Mouse (Mus musculus) megakaryocyte, adult 5-6 weeks (primary cell): ENCODE measurements around the gene Urad. TPM values are rescaled to one million over a fixed set of nuclear protein-coding genes. Genes with fewer than 3 reads are reported as not detected.
A peak's percentile ranks its signal among the peaks of the same experiment; 100 is the strongest.

Experiments
- ATAC-seq: 2 replicates; pipeline ENCODE4 v1.8.0; 2016; ENCODE audit warnings: mild to moderate bottlenecking, inconsistent platforms; ENCODE audit not compliant: poor library complexity, severe bottlenecking
- total RNA-seq, 2 experiments: library from RNA; stranded (forward) in 1 of 2; stranded (reverse) in 1 of 2; fragments of 153-499, 151-499 nt in 1 of 2; fragments of 221-1000, 200-1000 nt in 1 of 2; gene quantifications; 2 replicates each; pipeline versions ENCODE4 v1.2.3 to v1.2.4; 2015 to 2017

Gene Urad
- total RNA-seq, 2 experiments from 2014 or later, result not detected

- ATAC-seq, result no peak
These were observed 20.5 kb downstream of the Urad start for GRCm38 (mm10) chr5:147301781-147302070.

GRCm38 (mm10) chr5:147300917-147301780 is 21.1 kb downstream of the Urad start:
- no peak for ATAC-seq

GRCm38 (mm10) chr5:147300001-147300363 is 22.3 kb downstream of the Urad start:
- ATAC-seq, result no peak

- ATAC-seq, result peak; percentile 64; the same call in 1 of the 2 replicates
These were observed 22.8 kb downstream of the Urad start for GRCm38 (mm10) chr5:147299255-147300000.

GRCm38 (mm10) chr5:147297249-147297648 is 25.0 kb downstream of the Urad start:
- ATAC-seq, result no peak

- ATAC-seq, result no peak
These were observed 28.1 kb downstream of the Urad start for GRCm38 (mm10) chr5:147294121-147294520.

GRCm38 (mm10) chr5:147293127-147293910 is 28.9 kb downstream of the Urad start:
- ATAC-seq, result peak; percentile 94

DNA sequence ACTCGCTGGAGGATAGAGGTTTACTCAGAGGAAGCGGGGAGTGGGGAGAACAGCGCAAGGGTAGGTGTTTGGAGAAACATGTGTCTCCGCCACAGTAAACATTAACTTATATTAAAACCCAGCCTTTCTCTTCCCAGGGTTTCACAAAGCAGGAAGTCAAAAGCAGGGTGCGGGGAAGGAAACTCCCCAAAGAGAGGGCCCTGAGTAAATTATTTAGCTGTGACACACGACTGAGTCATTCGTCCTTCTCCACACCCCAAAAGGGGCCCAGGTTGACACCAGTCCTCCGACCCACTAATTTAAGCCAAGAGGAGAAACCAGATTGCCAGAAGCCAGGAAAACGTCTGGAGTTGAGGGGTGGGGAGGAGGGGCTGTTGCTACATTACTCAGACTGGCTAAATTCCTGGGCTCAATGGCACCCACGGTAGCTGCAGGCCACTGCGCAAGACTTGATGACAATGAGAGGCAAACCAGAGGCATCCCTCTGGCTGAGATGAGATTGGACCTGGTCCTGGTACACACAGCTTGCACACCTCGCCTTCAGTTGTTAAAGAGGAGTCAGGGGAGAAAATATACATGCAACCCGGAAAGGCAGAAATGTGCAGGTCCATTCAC is 29.6 kb downstream of the Urad start:
- no peak for ATAC-seq

DNA sequence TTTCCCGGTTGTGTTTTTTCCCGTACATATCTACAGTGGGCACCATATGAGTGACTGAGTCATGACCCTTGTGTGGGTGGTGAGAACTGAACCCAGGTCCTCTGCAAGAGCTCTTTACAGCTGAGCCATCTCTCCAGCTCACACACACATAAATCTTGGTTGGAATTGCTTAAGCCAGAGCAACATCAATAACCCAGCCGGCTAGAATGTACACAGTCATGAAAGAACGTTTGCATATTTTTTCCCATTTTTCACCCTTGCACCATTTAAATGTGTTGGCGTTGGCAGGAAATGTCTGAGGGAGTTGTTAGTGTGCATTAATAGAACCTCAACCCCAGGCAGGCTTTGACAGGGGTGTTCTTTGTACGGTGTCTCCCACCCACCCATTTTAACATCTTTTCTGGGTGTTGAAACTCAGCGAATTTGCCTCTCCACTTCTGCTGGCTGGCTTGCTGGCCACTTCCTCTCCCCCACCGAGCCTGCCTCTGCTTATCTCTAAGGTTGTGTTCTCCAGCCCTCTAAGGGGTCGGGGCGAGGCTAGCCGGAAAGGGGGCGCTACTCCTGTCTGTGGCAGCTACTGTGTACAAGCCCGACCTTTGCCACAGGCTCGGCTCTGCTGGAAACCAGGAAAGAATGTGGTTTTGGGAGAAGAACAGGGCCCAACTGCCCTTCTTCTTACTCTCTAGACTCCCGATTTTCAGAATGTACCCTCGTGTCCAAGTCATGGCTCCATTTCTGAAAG is 30.3 kb downstream of the Urad start:
- no peak for ATAC-seq

DNA sequence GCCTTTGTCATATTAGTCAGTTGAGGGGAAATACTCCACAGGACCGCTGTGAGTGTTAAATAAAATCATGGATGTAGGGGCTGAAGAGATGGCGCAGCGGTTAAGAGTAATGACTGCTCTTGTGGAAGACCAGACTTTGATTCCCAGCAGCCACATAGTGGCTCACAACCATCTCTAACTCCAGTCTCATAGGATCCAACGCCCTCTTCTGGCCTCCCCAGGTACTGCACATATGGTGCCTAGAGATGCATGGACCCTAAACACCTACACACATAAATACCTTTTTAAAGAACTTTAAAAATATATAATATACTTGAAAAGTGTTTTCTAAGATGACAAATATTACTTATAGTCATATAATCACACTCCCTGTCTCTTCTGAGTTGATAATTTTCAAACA is 37.9 kb downstream of the Urad start:
- no peak for ATAC-seq

DNA sequence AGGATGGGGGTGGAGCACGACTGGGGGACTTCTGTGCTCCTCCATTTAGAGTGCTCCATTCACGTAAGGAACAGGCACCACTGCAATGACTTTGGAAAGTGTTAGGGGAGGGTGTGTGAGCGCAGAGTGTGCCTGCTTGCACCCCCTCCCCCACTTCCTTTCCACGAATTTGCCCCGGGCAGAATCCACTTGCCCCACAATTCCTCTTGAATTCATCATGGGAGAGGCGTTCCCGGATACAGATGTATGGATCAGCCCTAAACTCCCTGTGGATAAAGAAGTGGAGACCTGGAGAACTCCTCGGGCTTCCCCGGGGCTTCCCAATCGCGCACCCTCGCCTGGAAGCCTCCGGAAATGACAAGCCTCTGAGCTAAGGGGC is 44.7 kb downstream of the Urad start:
- ATAC-seq, result no peak

- no peak for ATAC-seq
These were observed 45.3 kb downstream of the Urad start for GRCm38 (mm10) chr5:147276701-147277546.

GRCm38 (mm10) chr5:147275761-147276160 is 46.5 kb downstream of the Urad start:
- ATAC-seq, result no peak

DNA sequence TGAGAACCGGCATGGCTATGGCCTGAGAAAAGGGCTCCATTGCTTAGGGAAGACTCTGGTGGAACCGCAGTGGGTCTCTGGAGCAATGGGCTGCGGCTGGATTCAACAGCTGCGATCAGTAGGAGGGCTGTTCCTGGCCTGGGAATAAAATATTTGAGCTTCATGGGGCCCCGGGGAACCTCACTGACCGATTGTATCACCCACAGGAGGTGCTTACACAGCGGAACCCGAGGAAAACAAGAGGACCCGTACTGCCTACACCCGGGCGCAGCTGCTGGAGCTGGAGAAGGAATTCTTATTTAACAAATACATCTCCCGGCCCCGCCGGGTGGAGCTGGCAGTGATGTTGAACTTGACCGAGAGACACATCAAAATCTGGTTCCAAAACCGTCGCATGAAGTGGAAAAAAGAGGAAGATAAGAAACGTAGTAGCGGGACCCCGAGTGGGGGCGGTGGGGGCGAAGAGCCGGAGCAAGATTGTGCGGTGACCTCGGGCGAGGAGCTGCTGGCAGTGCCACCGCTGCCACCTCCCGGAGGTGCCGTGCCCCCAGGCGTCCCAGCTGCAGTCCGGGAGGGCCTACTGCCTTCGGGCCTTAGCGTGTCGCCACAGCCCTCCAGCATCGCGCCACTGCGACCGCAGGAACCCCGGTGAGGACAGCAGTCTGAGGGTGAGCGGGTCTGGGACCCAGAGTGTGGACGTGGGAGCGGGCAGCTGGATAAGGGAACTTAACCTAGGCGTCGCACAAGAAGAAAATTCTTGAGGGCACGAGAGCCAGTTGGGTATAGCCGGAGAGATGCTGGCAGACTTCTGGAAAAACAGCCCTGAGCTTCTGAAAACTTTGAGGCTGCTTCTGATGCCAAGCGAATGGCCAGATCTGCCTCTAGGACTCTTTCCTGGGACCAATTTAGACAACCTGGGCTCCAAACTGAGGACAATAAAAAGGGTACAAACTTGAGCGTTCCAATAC is 47.8 kb downstream of the Urad start:
- no peak for ATAC-seq

DNA sequence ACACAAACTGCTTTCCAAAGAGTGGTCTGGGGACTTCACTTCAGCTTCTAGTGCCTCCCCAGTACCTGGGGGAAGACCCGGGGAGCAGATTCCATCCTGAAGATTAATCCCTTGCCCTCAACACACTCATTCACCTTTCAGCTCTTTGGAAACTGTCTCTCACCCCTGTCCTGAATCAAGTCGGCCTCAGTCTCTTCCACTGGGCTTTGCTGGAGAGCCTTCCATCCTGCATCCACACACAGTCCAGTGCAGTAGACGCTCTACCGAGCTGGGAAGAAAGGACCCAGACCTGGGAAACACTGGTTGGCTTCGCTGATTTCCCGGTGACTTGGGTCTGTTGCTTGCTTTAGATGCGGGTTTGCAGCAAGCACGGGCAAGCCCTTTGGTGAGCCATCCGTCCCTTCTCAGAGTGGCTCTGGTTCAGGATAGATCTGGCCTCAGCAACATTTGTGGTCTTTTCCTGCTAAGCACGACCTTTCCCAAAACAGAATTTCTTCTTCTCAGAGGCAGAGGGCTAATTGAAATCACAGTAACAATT is 49.4 kb downstream of the Urad start:
- ATAC-seq, result no peak

DNA sequence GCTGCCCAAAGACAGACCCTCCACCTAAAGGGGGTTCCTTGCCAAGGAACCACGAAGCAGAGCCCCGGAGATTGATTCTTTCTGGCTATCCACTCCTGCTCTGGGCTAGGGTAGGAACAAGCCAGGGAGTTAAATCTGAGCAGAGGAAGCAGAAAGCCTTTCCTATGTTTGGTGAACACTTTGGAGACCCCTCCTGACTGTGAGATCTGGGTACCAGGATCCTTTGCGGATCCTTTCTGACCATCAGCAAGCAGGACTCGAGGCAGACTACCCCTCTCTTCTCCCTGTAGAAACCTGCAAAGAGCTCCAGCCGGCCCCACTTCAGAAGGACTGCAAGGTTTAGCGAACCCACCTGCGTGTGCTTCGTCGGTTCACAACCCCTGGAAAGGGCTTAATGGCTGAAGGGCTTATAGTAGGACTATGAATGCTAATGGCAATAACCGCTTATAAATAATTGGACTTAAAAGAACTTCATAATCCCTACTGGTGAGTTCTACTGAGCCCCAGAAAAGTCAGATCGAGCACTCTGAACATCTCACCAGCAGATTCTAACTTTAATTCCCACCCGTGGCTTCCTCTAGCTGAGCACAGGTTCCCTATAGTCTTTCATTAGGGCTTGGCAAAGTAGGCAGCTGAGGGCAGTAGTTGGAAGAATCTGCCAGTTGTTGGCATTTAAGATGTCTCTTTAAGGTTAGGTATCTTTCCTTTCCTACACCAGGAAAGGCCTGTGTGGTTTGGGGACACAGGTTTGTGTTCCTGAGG is 50.0 kb downstream of the Urad start:
- no peak for ATAC-seq
